Mouse (Mus musculus): ENCODE results near the gene Mylk3.

- no peak for TF ChIP-seq CTCF (IDR thresholded peaks at IDR 0.05; ENCODE audit: low read depth)
- no peak for TF ChIP-seq EP300 (IDR thresholded peaks at IDR 0.05; ENCODE audit: low read depth)
These were observed 46.1 kb downstream of the Mylk3 start for GRCm38 (mm10) chr8:85339871-85340573.
